Mouse (Mus musculus) cerebellum, postnatal 10 days (tissue): ENCODE measurements at regions not wholly inside any gene's neighbourhood (a gene's known extent, or its start where the extent isn't known, plus 50 kb on each side); places are given as distances from the start of the nearest gene placed in this dataset.

Source experiments
- DNase-seq, 2 experiments: peaks; one replicate each; pipeline ENCODE4 v3.0.0; 2021; ENCODE audit warnings: mixed read lengths in 2 of 2

DNA sequence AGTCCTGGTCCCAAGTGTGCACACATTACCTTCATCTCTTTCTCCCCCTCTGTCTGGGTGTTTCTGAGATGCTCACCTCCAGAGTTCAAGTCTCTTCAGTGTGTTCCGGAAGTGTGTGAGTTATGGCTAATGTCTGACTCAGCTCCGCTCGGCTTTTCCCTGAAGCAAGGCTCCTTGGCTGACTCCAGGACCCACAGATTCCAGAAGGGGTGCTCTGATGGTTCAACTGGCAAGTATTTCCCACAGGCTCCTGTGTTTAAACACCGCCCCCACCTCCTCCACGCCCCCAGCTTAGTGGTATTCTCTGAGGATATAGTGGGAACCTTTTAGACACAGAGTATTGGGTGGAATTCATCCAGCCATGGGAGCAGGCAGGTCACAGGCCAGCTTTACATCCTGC lies 441.8 kb upstream of the Tbx3 start:
- DNase-seq: no peak

- peak; percentile 28 to 31 for DNase-seq
Observed at GRCm38 (mm10) chr5:119232941-119233340, 437.5 kb upstream of the Tbx3 start.

GRCm38 (mm10) chr5:119235884-119236283 lies 434.6 kb upstream of the Tbx3 start:
- no peak for DNase-seq

- DNase-seq: peak; percentile 50 to 54
Observed at GRCm38 (mm10) chr5:119246824-119247223, 423.6 kb upstream of the Tbx3 start.

GRCm38 (mm10) chr5:119248626-119249025 lies 421.8 kb upstream of the Tbx3 start:
- no peak for DNase-seq

- DNase-seq: no peak
Observed at GRCm38 (mm10) chr5:119249124-119249718, 421.2 kb upstream of the Tbx3 start.

DNA sequence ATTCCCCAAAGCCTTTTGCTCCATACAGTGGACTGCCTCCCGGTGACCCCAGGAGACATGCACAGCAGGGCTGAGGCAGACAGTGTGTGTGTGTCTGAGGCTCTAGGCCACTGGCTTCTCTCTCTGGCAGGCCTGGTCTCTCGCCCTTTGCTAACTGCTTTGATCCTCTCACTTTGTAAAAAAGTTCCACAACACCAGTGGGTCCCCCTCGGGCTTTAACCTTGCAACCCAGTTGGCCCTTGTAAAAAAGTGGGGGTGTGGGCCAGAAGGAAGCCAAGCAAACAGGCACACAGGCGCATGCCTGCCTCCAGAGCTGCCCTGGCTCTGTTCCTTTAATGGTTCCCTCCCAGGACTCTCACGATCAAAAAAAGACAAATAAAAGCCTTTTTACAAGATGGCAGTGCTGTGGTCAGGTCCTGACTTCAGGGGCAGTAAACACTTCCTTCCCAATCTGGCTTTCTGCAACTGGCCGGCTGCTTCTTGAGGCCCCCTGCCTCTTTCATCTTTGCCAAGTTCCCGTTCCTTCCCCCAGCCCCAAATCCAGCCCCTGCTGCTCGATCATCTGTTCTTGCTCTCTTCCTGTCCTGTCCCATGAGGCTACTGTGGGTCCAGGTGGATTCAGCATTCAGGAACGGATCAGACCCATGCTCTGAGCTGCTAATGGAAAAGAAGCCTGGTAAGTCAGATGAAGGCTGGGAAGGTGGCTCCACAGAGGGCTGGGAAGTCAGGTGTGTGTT lies 419.0 kb upstream of the Tbx3 start:
- peak; percentile 27 to 54 for DNase-seq

GRCm38 (mm10) chr5:119257374-119258120 lies 412.9 kb upstream of the Tbx3 start:
- DNase-seq: peak; percentile 77 to 87

- no peak for DNase-seq
Observed at GRCm38 (mm10) chr5:119258831-119259230, 411.6 kb upstream of the Tbx3 start.

GRCm38 (mm10) chr5:119265149-119265890 lies 405.1 kb upstream of the Tbx3 start:
- peak; percentile 88 to 89 for DNase-seq

DNA sequence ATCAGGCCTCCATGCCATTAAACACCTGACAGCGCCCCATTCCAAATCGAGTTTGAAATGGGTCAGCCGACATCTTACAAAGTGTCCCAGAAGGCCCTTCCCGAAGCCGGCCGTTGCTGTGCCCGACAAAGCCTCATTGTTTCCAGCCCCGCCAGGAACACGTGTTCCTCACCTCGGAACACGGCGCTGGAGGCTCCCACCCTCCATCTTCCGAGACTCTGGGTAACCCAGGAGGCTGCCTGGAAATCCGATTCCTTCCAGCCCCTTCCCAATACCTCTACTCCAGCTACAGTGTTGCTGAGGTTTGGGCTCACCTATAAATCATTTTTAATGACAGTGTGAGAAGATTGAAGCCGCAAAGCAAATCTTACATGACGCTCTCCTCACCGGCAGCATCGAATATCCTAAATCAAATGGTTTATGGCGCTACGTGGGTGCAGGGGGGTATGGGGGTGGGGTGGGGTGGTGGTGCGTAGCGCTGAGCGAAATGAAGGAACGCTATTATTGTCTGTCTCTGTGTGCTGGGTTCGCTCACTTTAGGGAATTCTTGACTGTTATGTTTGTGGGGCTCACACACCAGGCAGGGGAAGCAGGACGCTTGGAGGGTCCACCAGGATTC lies 399.1 kb upstream of the Tbx3 start:
- DNase-seq: no peak

DNA sequence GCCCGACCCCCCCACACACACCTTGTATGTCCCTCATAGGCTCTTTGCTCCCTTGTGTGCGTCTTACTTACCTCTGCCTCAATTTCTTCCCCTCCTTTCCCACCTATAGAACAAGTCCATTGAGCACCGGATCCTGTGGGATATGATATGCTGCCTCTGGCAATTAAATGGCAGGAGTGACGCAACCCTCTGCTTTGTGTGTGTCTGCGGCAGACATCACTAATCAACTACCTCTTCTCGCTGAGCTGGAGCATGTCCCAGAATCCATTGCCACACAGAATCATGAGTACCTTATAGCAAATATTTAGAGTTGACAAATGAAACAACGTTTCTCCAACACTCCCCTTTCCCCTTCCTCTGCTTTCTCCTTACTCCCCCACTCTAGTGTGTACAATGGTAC lies 397.3 kb upstream of the Tbx3 start:
- DNase-seq: no peak

GRCm38 (mm10) chr5:119273615-119274014 lies 396.9 kb upstream of the Tbx3 start:
- no peak for DNase-seq

DNA sequence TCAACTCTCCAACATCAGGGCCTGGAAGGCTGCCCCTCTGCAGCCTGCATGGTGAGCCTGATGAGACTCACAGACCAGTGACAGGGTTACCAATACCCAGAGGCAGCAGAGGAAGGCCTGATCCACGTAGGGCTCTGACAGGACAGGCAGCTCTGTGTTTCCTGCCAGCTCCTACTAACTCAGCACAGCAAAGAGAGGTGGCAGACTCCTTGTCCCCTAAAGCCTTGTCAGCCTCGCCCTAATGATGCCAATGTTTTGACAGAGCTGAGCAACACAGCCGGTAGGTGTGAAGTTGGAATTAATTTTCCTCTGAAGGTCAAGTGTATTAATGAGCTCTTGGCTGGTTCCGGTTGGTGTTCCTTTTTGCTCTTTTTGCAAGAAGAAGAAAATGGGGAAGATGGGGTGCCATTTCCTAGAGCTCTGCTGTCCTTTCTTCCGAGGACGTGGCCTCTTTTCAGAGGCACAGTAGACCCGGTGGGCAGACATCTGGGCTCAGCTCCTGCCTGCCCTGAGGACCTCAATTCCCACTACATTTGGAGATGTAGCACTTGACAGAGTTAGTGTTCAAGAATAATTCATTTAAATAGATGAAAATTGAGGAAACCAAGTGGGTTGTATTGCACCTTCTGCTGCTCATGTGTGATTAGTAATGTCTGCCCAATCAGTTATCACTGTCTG lies 395.5 kb upstream of the Tbx3 start:
- no peak for DNase-seq

- no peak for DNase-seq
Observed at GRCm38 (mm10) chr5:119280146-119280545, 390.3 kb upstream of the Tbx3 start.

DNA sequence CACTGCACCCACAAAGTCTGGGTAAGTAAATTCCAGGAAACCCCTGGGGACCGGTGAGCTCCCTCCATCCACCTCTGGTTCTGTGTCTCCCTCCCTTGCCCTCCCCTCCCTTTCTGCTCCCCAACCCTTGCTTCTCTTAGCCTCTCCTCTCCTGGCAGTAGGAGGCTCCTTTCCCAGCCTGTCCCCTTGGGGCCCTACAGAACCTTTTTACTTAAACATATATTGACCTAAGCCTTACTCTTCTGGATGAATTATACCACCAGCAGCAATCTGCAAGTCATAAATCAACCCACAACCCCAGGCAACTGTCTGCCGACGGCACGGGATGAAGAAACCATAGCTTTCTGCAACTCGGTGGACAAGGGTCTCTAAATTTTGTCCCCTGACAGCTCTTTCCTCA lies 380.7 kb upstream of the Tbx3 start:
- DNase-seq: no peak

- DNase-seq: no peak
Observed at GRCm38 (mm10) chr5:119292323-119292722, 378.1 kb upstream of the Tbx3 start.

DNA sequence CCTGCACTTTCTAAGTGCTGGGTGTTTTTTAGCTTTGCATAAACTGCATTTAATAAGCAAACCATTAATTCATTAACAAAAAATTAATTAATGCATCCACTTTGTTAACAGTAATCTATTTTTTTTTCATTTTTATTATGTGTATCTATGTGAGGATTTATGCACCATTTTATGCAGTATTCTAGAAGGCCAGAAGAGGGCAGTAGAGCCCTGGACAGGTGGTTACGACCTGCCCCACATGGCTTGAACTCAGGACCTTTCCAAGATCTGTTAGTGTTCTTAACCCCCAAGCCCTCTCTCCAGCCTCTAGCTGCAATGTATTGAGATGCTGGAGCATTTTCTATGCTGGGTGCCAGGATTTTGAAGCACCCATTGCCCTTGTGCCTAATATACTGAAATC lies 377.6 kb upstream of the Tbx3 start:
- DNase-seq: no peak

- peak in 1 of 2 experiments; percentile 20 for DNase-seq
Observed at GRCm38 (mm10) chr5:119299311-119299710, 371.2 kb upstream of the Tbx3 start.

DNA sequence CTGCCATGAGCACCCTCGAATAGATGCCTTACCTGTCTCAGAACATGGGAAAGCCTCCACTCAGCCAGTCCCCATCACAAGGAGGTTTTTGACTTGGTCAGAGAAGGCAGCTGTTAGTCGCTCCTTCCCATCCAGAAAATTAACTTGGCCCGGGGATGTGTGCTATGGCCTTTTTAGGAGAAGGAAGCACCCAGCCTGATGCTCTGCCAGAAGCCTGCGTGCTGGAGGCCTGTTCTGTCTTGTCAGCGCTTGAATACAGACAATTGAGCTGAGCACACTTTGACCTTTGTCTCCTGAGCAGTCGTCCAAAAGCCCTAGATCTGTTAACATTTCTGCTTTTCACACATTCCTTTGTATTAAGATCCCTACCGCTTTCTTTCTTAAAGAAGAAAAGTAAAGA lies 370.4 kb upstream of the Tbx3 start:
- peak in 1 of 2 experiments; percentile 13 for DNase-seq

DNA sequence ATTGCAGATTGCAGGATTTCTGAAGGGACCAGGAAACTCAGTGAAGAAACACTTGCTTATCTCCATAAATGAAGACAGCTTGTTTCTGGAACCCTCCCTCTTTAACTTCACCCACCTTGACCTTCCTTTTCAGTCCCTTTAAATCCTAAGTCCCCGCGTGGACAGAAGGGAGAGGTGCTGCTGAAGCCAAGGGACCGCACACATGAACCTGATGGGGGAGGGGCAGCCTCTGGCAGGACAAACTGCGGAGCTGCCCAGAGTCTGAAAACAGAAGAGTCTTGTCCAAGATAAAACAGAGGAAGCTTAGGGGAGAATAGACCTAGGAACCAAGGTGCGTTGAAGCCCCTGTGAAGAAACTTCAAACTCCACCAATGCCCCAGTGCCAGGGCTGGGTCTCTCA lies 368.9 kb upstream of the Tbx3 start:
- peak in 1 of 2 experiments; percentile 45 for DNase-seq

- DNase-seq: no peak
Observed at GRCm38 (mm10) chr5:119304721-119305120, 365.7 kb upstream of the Tbx3 start.
